Mouse (Mus musculus) thymus, adult 2 months (tissue): ENCODE results near the gene Tep1.

Experiments
- CTCF ChIP-seq: fragments of 200-500 bp; IDR thresholded peaks from 2 replicates; pipeline ENCODE4 v1.5.1; 2012; ENCODE audit warnings: mild to moderate bottlenecking, control low read depth, low read length, moderate library complexity, borderline replicate concordance; ENCODE audit not compliant: control insufficient read depth, poor library complexity, insufficient read depth; ENCODE audit errors: extremely low read depth
- POLR2A ChIP-seq: fragments of 200-500 bp; IDR thresholded peaks from 2 replicates; pipeline ENCODE4 v1.6.1; 2012; ENCODE audit warnings: mild to moderate bottlenecking, low read length, control low read depth, moderate library complexity; ENCODE audit not compliant: control insufficient read depth, poor library complexity, insufficient read depth; ENCODE audit errors: extremely low read depth

- TF ChIP-seq CTCF (no peak), POLR2A (no peak)
Measured at GRCm38 (mm10) chr14:50876236-50876950, 6.0 kb upstream of the Tep1 start.
